Mouse (Mus musculus) stomach, embryonic 15.5 days (tissue): ENCODE data around the gene Hp1bp3. TPM values are rescaled to one million over a fixed set of nuclear protein-coding genes. Genes with fewer than 3 reads are reported as not detected.

Source experiments
- ATAC-seq: fragments of 200-750 bp; cut with Nextera tagmentation; 2 replicates; pipeline ENCODE4 v1.8.0; 2017; ENCODE audit warnings: low read depth, moderate number of reproducible peaks, moderate TSS enrichment; ENCODE audit not compliant: insufficient read depth, low FRiP score
- H3K27ac ChIP-seq: fragments of 300-500 bp; sonication (generic); 2 replicates; pipeline ENCODE4 v1.5.1; 2015; ENCODE audit warnings: mild to moderate bottlenecking, inconsistent platforms
- H3K27me3 ChIP-seq: fragments of 300-500 bp; sonication (generic); replicated peaks from 2 replicates; pipeline ENCODE4 v1.6.1; 2015; ENCODE audit warnings: inconsistent platforms
- H3K36me3 ChIP-seq: fragments of 300-500 bp; sonication (generic); 2 replicates; pipeline ENCODE4 v1.6.1; 2015; ENCODE audit warnings: inconsistent platforms
- H3K4me1 ChIP-seq: fragments of 300-500 bp; sonication (generic); 2 replicates; pipeline ENCODE4 v1.6.1; 2015; ENCODE audit warnings: inconsistent platforms
- H3K4me2 ChIP-seq: fragments of 300-500 bp; sonication (generic); 2 replicates; pipeline ENCODE4 v1.6.1; 2015; ENCODE audit warnings: mild to moderate bottlenecking, inconsistent platforms
- H3K4me3 ChIP-seq: fragments of 300-500 bp; sonication (generic); replicated peaks from 2 replicates; pipeline ENCODE4 v1.5.1; 2015; ENCODE audit warnings: inconsistent platforms
- H3K9ac ChIP-seq: fragments of 300-500 bp; sonication (generic); 2 replicates; pipeline ENCODE4 v1.6.1; 2015; ENCODE audit warnings: inconsistent platforms
- H3K9me3 ChIP-seq: fragments of 300-500 bp; sonication (generic); 2 replicates; pipeline ENCODE4 v1.6.1; 2016; ENCODE audit warnings: inconsistent platforms
- WGBS: fragments of 180-500 bp; shearing (Covaris S2); methylation state at CpG from one replicate; pipeline ENCODE4 v1.1.7; 2015; 5-methylcytosine and 5-hydroxymethylcytosine counted together
- polyA plus RNA-seq: library from polyadenylated mRNA; unstranded; fragments of >200 nt; fragmentation: Nextera tagmentation; extraction: Ambion mirVana; gene quantifications from 2 replicates; pipeline ENCODE4 v1.2.1, GENCODE M21; 2015

Gene Hp1bp3
- polyA plus RNA-seq: 129 and 131 TPM in 2 replicates

GRCm38 (mm10) chr4:138216200-138216890 lies at the start of gene Hp1bp3:
Hp1bp3 (plus strand) TSS chr4:138216296.
- ATAC-seq: peak; percentile 61
- peak within 1 kb of the TSS; percentile 99 for H3K27ac ChIP-seq
- H3K4me3 ChIP-seq: peak within 1 kb of the TSS; percentile 97
- H3K4me1 ChIP-seq: peaks cover 30% of the 10 kb centered on the region
- peak within 1 kb of the TSS; percentile 77 for H3K4me2 ChIP-seq
- no peaks in the 10 kb centered on the region for H3K9me3 ChIP-seq
- H3K27me3 ChIP-seq: no peaks in the 10 kb centered on the region
- H3K9ac ChIP-seq: peak within 1 kb of the TSS; percentile 94
- WGBS: 0% methylated on average over 56 of the region's 84 CpGs
- no peaks in the 10 kb centered on the region for H3K36me3 ChIP-seq

- no peak for ATAC-seq
- Histone ChIP-seq H3K4me1 (no peaks in the 10 kb centered on the region), H3K27me3 (no peaks in the 10 kb centered on the region), H3K9me3 (no peaks in the 10 kb centered on the region), H3K4me3 (no peak overlapping the region), H3K9ac (no peak overlapping the region), H3K36me3 (peaks cover 42% of the 10 kb centered on the region), H3K27ac (no peak overlapping the region), H3K4me2 (no peak overlapping the region)
- 84% methylated on average over 10 of the region's 10 CpGs for WGBS
Observed at GRCm38 (mm10) chr4:138166519-138166918, 49.6 kb upstream of the Hp1bp3 start.

- Histone ChIP-seq H3K9me3 (no peaks in the 10 kb centered on the region), H3K27me3 (no peaks in the 10 kb centered on the region), H3K4me3 (no peak overlapping the region), H3K4me1 (no peaks in the 10 kb centered on the region), H3K9ac (no peak overlapping the region), H3K4me2 (no peak overlapping the region), H3K27ac (no peak overlapping the region), H3K36me3 (peaks cover 39% of the 10 kb centered on the region)
- WGBS: 70% methylated on average over 3 of the region's 3 CpGs
- no peak for ATAC-seq
Observed at GRCm38 (mm10) chr4:138168162-138168561, 47.9 kb upstream of the Hp1bp3 start.

GRCm38 (mm10) chr4:138169420-138169819 lies 46.7 kb upstream of the Hp1bp3 start:
- Histone ChIP-seq H3K4me2 (no peak overlapping the region), H3K9ac (no peak overlapping the region), H3K27me3 (no peaks in the 10 kb centered on the region), H3K36me3 (peaks cover 46% of the 10 kb centered on the region), H3K27ac (no peak overlapping the region), H3K4me3 (no peak overlapping the region), H3K9me3 (no peaks in the 10 kb centered on the region), H3K4me1 (no peaks in the 10 kb centered on the region)
- ATAC-seq: no peak
- 84% methylated on average over 4 of the region's 4 CpGs for WGBS

- WGBS: 90% methylated on average over 4 of the region's 4 CpGs
- no peaks in the 10 kb centered on the region for H3K27me3 ChIP-seq
- H3K9me3 ChIP-seq: no peaks in the 10 kb centered on the region
- no peak overlapping the region for H3K27ac ChIP-seq
- H3K4me3 ChIP-seq: no peak overlapping the region
- no peaks in the 10 kb centered on the region for H3K4me1 ChIP-seq
- no peak overlapping the region for H3K4me2 ChIP-seq
- ATAC-seq: no peak
- peaks cover 45% of the 10 kb centered on the region for H3K36me3 ChIP-seq
- no peak overlapping the region for H3K9ac ChIP-seq
Observed at GRCm38 (mm10) chr4:138172686-138173085, 43.4 kb upstream of the Hp1bp3 start.

- no peak overlapping the region for H3K4me3 ChIP-seq
- no peaks in the 10 kb centered on the region for H3K27me3 ChIP-seq
- H3K4me1 ChIP-seq: no peaks in the 10 kb centered on the region
- WGBS: 88% methylated on average over 5 of the region's 5 CpGs
- peaks cover 67% of the 10 kb centered on the region for H3K36me3 ChIP-seq
- H3K4me2 ChIP-seq: no peak overlapping the region
- ATAC-seq: no peak
- H3K9ac ChIP-seq: no peak overlapping the region
- H3K27ac ChIP-seq: no peak overlapping the region
- no peaks in the 10 kb centered on the region for H3K9me3 ChIP-seq
Observed at GRCm38 (mm10) chr4:138179391-138179790, 36.7 kb upstream of the Hp1bp3 start.

GRCm38 (mm10) chr4:138180719-138181118 lies 35.4 kb upstream of the Hp1bp3 start:
- H3K4me1 ChIP-seq: no peaks in the 10 kb centered on the region
- WGBS: 91% methylated on average over 4 of the region's 4 CpGs
- H3K9ac ChIP-seq: no peak overlapping the region
- no peak overlapping the region for H3K4me2 ChIP-seq
- H3K36me3 ChIP-seq: peaks cover 60% of the 10 kb centered on the region
- ATAC-seq: no peak
- no peaks in the 10 kb centered on the region for H3K9me3 ChIP-seq
- no peaks in the 10 kb centered on the region for H3K27me3 ChIP-seq
- H3K27ac ChIP-seq: no peak overlapping the region
- no peak overlapping the region for H3K4me3 ChIP-seq

- H3K4me2 ChIP-seq: no peak overlapping the region
- no peaks in the 10 kb centered on the region for H3K27me3 ChIP-seq
- 87% methylated on average over 5 of the region's 5 CpGs for WGBS
- peaks cover 56% of the 10 kb centered on the region for H3K36me3 ChIP-seq
- no peaks in the 10 kb centered on the region for H3K4me1 ChIP-seq
- no peaks in the 10 kb centered on the region for H3K9me3 ChIP-seq
- H3K27ac ChIP-seq: no peak overlapping the region
- H3K9ac ChIP-seq: no peak overlapping the region
- no peak overlapping the region for H3K4me3 ChIP-seq
- 0 out of 2 replicates have a peak, but pooled peaks have one; percentile 39 for ATAC-seq
Observed at GRCm38 (mm10) chr4:138184056-138184455, 32.0 kb upstream of the Hp1bp3 start.

GRCm38 (mm10) chr4:138184573-138184981 lies 31.5 kb upstream of the Hp1bp3 start:
- 68% methylated on average over 5 of the region's 5 CpGs for WGBS
- no peak overlapping the region for H3K4me3 ChIP-seq
- H3K9me3 ChIP-seq: no peaks in the 10 kb centered on the region
- H3K36me3 ChIP-seq: peaks cover 56% of the 10 kb centered on the region
- ATAC-seq: no peak
- no peaks in the 10 kb centered on the region for H3K4me1 ChIP-seq
- H3K9ac ChIP-seq: no peak overlapping the region
- no peak overlapping the region for H3K4me2 ChIP-seq
- H3K27me3 ChIP-seq: no peaks in the 10 kb centered on the region
- no peak overlapping the region for H3K27ac ChIP-seq

- 88% methylated on average over 7 of the region's 7 CpGs for WGBS
- Histone ChIP-seq H3K9me3 (no peaks in the 10 kb centered on the region), H3K36me3 (peaks cover 45% of the 10 kb centered on the region), H3K27me3 (no peaks in the 10 kb centered on the region), H3K4me1 (no peaks in the 10 kb centered on the region), H3K27ac (no peak overlapping the region), H3K4me3 (no peak overlapping the region), H3K4me2 (no peak overlapping the region), H3K9ac (no peak overlapping the region)
- ATAC-seq: no peak
Observed at GRCm38 (mm10) chr4:138185961-138186360, 30.1 kb upstream of the Hp1bp3 start.

GRCm38 (mm10) chr4:138187995-138188394 lies 28.1 kb upstream of the Hp1bp3 start:
- WGBS: 79% methylated on average over 7 of the region's 7 CpGs
- Histone ChIP-seq H3K4me3 (no peak overlapping the region), H3K4me1 (no peaks in the 10 kb centered on the region), H3K27ac (no peak overlapping the region), H3K36me3 (peaks cover 41% of the 10 kb centered on the region), H3K9me3 (no peaks in the 10 kb centered on the region), H3K4me2 (no peak overlapping the region), H3K27me3 (no peaks in the 10 kb centered on the region), H3K9ac (no peak overlapping the region)
- ATAC-seq: peak; percentile 18; the same call in 1 of the 2 replicates

- Histone ChIP-seq H3K9me3 (no peaks in the 10 kb centered on the region), H3K4me2 (no peak overlapping the region), H3K27ac (no peak overlapping the region), H3K4me3 (no peak overlapping the region), H3K9ac (no peak overlapping the region), H3K27me3 (no peaks in the 10 kb centered on the region), H3K36me3 (peaks cover 51% of the 10 kb centered on the region), H3K4me1 (no peaks in the 10 kb centered on the region)
- no peak for ATAC-seq
- 84% methylated on average over 5 of the region's 5 CpGs for WGBS
Observed at GRCm38 (mm10) chr4:138192561-138192960, 23.5 kb upstream of the Hp1bp3 start.
